In genomic region chr16:18533061-18533460, GRCm38 (mm10) we compare ENCODE assay signal across 7 mouse cellular contexts. TPM values are rescaled to one million over a fixed set of nuclear protein-coding genes. Genes with fewer than 3 reads are reported as not detected.
DNase-seq lines count a peak whose midpoint lies in the region; ATAC-seq and TF ChIP-seq lines count a peak whose summit lies in the region.
"Not testable (repeated sequence)": the region's sequence is repeated elsewhere in the genome, so short reads cannot be mapped to it uniquely, and the experiment has no call there.

No protein-coding gene starts in this region.

- peak; percentile 100 for ATAC-seq in embryonic facial prominence, embryonic 13.5 days (ENCODE audit: insufficient number of reproducible peaks, insufficient read depth, low FRiP score, low TSS enrichment, low read depth)
- peak; percentile 96 for ATAC-seq in forebrain, postnatal 0 days
- ATAC-seq in hindbrain, embryonic 11.5 days (ENCODE audit: low FRiP score) = peak; percentile 93
- peak; percentile 100 for ATAC-seq in intestine, postnatal 0 days
- peak; percentile 100 for ATAC-seq in liver, embryonic 12.5 days
- peak; percentile 100 for ATAC-seq in megakaryocyte progenitor cell, adult 5-6 weeks (replicated peaks; ENCODE audit: poor library complexity)
- peak; percentile 94 for ATAC-seq in neural tube, embryonic 12.5 days (ENCODE audit: low FRiP score, low read depth)

- WGBS in embryonic facial prominence, embryonic 13.5 days = 97% methylated on average over 7 of the region's 7 CpGs
- WGBS in forebrain, postnatal 0 days = 95% methylated on average over 7 of the region's 7 CpGs
- 95% methylated on average over 7 of the region's 7 CpGs for WGBS in hindbrain, embryonic 11.5 days
- 96% methylated on average over 7 of the region's 7 CpGs for WGBS in intestine, postnatal 0 days
- 87% methylated on average over 7 of the region's 7 CpGs for WGBS in liver, embryonic 12.5 days (ENCODE audit: insufficient replicate concordance)
- 92% methylated on average over 7 of the region's 7 CpGs for WGBS in neural tube, embryonic 12.5 days

- not testable (repeated sequence) for H3K27ac ChIP-seq in embryonic facial prominence, embryonic 13.5 days; forebrain, postnatal 0 days (ENCODE audit: low read depth, low read length); hindbrain, embryonic 11.5 days (ENCODE audit: low read depth, low read length); intestine, postnatal 0 days (ENCODE audit: low read depth, low read length); liver, embryonic 12.5 days; neural tube, embryonic 12.5 days

- not testable (repeated sequence) for TF ChIP-seq CTCF in forebrain, postnatal 0 days (IDR thresholded peaks at IDR 0.05; ENCODE audit: low read depth); intestine, postnatal 0 days (IDR thresholded peaks at IDR 0.05; ENCODE audit: low read depth)

- H3K9ac ChIP-seq in embryonic facial prominence, embryonic 13.5 days; forebrain, postnatal 0 days; hindbrain, embryonic 11.5 days (ENCODE audit: low read depth, low read length); intestine, postnatal 0 days (ENCODE audit: low read depth, low read length); liver, embryonic 12.5 days; neural tube, embryonic 12.5 days: not testable (repeated sequence)

- not testable (repeated sequence) for H3K27me3 ChIP-seq in embryonic facial prominence, embryonic 13.5 days; forebrain, postnatal 0 days (ENCODE audit: insufficient read depth, low read length); hindbrain, embryonic 11.5 days (ENCODE audit: control insufficient read depth, insufficient read depth, low read length); intestine, postnatal 0 days (replicated peaks; ENCODE audit: control insufficient read depth, insufficient read depth, low read length); liver, embryonic 12.5 days (replicated peaks); neural tube, embryonic 12.5 days (replicated peaks)

- not testable (repeated sequence) for H3K9me3 ChIP-seq in embryonic facial prominence, embryonic 13.5 days; forebrain, postnatal 0 days (ENCODE audit: low read length); hindbrain, embryonic 11.5 days (ENCODE audit: control insufficient read depth, low read length); intestine, postnatal 0 days (ENCODE audit: control insufficient read depth); liver, embryonic 12.5 days (replicated peaks); neural tube, embryonic 12.5 days

- H3K36me3 ChIP-seq in embryonic facial prominence, embryonic 13.5 days; forebrain, postnatal 0 days (ENCODE audit: insufficient read depth); hindbrain, embryonic 11.5 days (ENCODE audit: control insufficient read depth, insufficient read depth, low read length); intestine, postnatal 0 days (ENCODE audit: control insufficient read depth, insufficient read depth); liver, embryonic 12.5 days; neural tube, embryonic 12.5 days: not testable (repeated sequence)

- H3K4me1 ChIP-seq in embryonic facial prominence, embryonic 13.5 days; forebrain, postnatal 0 days (ENCODE audit: insufficient read depth); hindbrain, embryonic 11.5 days (replicated peaks; ENCODE audit: control insufficient read depth, insufficient read depth, low read length); intestine, postnatal 0 days (replicated peaks; ENCODE audit: control insufficient read depth, insufficient read depth, low read length); liver, embryonic 12.5 days; neural tube, embryonic 12.5 days: not testable (repeated sequence)

- not testable (repeated sequence) for DNase-seq in forebrain, postnatal 0 days; hindbrain, embryonic 11.5 days (ENCODE audit: low spot score)

- not testable (repeated sequence) for H3K4me2 ChIP-seq in embryonic facial prominence, embryonic 13.5 days; forebrain, postnatal 0 days (ENCODE audit: low read depth); hindbrain, embryonic 11.5 days (replicated peaks; ENCODE audit: low read depth, low read length); intestine, postnatal 0 days (replicated peaks; ENCODE audit: low read depth); liver, embryonic 12.5 days; neural tube, embryonic 12.5 days (replicated peaks)

- H3K4me3 ChIP-seq in embryonic facial prominence, embryonic 13.5 days; forebrain, postnatal 0 days (ENCODE audit: low read depth, low read length); hindbrain, embryonic 11.5 days (ENCODE audit: low read depth, low read length); intestine, postnatal 0 days (ENCODE audit: low read depth, low read length); liver, embryonic 12.5 days; neural tube, embryonic 12.5 days: not testable (repeated sequence)

RNA-seq across cellular contexts. Expression of gene Rtl10, which starts 34.4 kb away (rescaled TPM):
- polyA plus RNA-seq in embryonic facial prominence, embryonic 13.5 days (2015; fragmentation: Nextera tagmentation; extraction: Ambion mirVana) = 5.4 and 5.5 TPM in 2 replicates
- 3.8 and 7.7 TPM in 2 replicates for total RNA-seq in forebrain, postnatal 0 days (2014; rRNA removed)
- polyA plus RNA-seq in forebrain, postnatal 0 days (2015; fragmentation: Nextera tagmentation; extraction: Ambion mirVana) = 2.5 and 2.9 TPM in 2 replicates
- polyA plus RNA-seq in hindbrain, embryonic 11.5 days (2014; fragmentation: Nextera tagmentation; extraction: Ambion mirVana) = 1.8 and 3.0 TPM in 2 replicates
- polyA plus RNA-seq in intestine, postnatal 0 days (2015; fragmentation: Nextera tagmentation; extraction: Ambion mirVana) = 1.4 and 1.8 TPM in 2 replicates
- polyA plus RNA-seq in liver, embryonic 12.5 days (2016; fragmentation: Nextera tagmentation; extraction: Ambion mirVana) = 1.3 and 1.7 TPM in 2 replicates
- 5.8 and 8.1 TPM in 2 replicates for total RNA-seq in megakaryocyte progenitor cell, adult 5-6 weeks (2015)
- 2.6 and 4.1 TPM in 2 replicates for total RNA-seq in megakaryocyte progenitor cell, adult 5-6 weeks (2017)
- polyA plus RNA-seq in neural tube, embryonic 12.5 days (2016; fragmentation: Nextera tagmentation; extraction: Ambion mirVana) = 1.7 and 2.2 TPM in 2 replicates

RNA-seq across cellular contexts. Expression of gene Gnb1l, which starts 34.5 kb away (rescaled TPM):
- 19.7 and 20.3 TPM in 2 replicates for polyA plus RNA-seq in embryonic facial prominence, embryonic 13.5 days (2015; fragmentation: Nextera tagmentation; extraction: Ambion mirVana)
- 12.3 and 13.0 TPM in 2 replicates for total RNA-seq in forebrain, postnatal 0 days (2014; rRNA removed)
- 16.9 and 20.7 TPM in 2 replicates for polyA plus RNA-seq in forebrain, postnatal 0 days (2015; fragmentation: Nextera tagmentation; extraction: Ambion mirVana)
- 13.0 and 14.9 TPM in 2 replicates for polyA plus RNA-seq in hindbrain, embryonic 11.5 days (2014; fragmentation: Nextera tagmentation; extraction: Ambion mirVana)
- 11.0 and 12.6 TPM in 2 replicates for polyA plus RNA-seq in intestine, postnatal 0 days (2015; fragmentation: Nextera tagmentation; extraction: Ambion mirVana)
- polyA plus RNA-seq in liver, embryonic 12.5 days (2016; fragmentation: Nextera tagmentation; extraction: Ambion mirVana) = 14.0 and 15.0 TPM in 2 replicates
- 6.4 and 7.3 TPM in 2 replicates for total RNA-seq in megakaryocyte progenitor cell, adult 5-6 weeks (2015)
- 2.4 and 8.8 TPM in 2 replicates for total RNA-seq in megakaryocyte progenitor cell, adult 5-6 weeks (2017)
- 11.2 and 12.9 TPM in 2 replicates for polyA plus RNA-seq in neural tube, embryonic 12.5 days (2016; fragmentation: Nextera tagmentation; extraction: Ambion mirVana)

RNA-seq across cellular contexts. Expression of gene Tbx1, which starts 57.4 kb away (rescaled TPM):
- polyA plus RNA-seq in embryonic facial prominence, embryonic 13.5 days (2015; fragmentation: Nextera tagmentation; extraction: Ambion mirVana) = 7.9 and 8.3 TPM in 2 replicates
- 0.71 and 1.2 TPM in 2 replicates for total RNA-seq in forebrain, postnatal 0 days (2014; rRNA removed)
- 0.70 and 0.90 TPM in 2 replicates for polyA plus RNA-seq in forebrain, postnatal 0 days (2015; fragmentation: Nextera tagmentation; extraction: Ambion mirVana)
- 6.4 and 7.4 TPM in 2 replicates for polyA plus RNA-seq in hindbrain, embryonic 11.5 days (2014; fragmentation: Nextera tagmentation; extraction: Ambion mirVana)
- 0.93 and 1.0 TPM in 2 replicates for polyA plus RNA-seq in intestine, postnatal 0 days (2015; fragmentation: Nextera tagmentation; extraction: Ambion mirVana)
- polyA plus RNA-seq in liver, embryonic 12.5 days (2016; fragmentation: Nextera tagmentation; extraction: Ambion mirVana) = 0.08 TPM in 1 of 2 replicates, not detected in the other
- total RNA-seq in megakaryocyte progenitor cell, adult 5-6 weeks (2015) = not detected in 2 replicates
- not detected in 2 replicates for total RNA-seq in megakaryocyte progenitor cell, adult 5-6 weeks (2017)
- polyA plus RNA-seq in neural tube, embryonic 12.5 days (2016; fragmentation: Nextera tagmentation; extraction: Ambion mirVana) = 5.5 and 7.2 TPM in 2 replicates
